Mouse (Mus musculus): ENCODE results near the gene Fam184b. TPM values are rescaled to one million over a fixed set of nuclear protein-coding genes. Genes with fewer than 3 reads are reported as not detected.

Fam184b gene
- polyA plus RNA-seq, 1 experiment from 2014 or later, result 0.44 TPM

DNA sequence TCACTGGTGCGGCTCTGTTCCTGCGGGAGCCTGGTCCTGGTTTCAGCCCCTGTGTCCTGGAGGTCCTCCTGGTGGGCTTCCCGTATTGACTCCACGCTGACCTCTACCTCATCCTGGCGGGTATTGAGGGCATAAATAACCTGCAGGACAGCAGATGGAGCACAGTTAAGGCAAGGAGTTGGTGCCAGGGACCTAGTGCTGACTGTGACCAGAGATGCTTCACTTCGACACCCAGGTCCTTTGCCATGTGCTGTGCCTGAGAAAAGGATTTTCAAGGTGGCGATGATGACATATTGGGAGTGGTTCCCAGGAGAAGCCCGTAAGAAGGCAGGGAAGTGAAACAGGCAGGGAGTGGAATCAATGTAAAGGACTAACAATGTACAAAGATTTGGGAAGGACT is 54.8 kb downstream of the Fam184b start:
- 91% methylated on average over 8 of the region's 8 CpGs for WGBS

GRCm38 (mm10) chr5:45580279-45580678 is 59.1 kb downstream of the Fam184b start:
- DNase-seq (ENCODE audit: low spot score), result no peak
- Histone ChIP-seq H3K36me3 (no peaks in the 10 kb centered on the region), H3K4me1 (replicated peaks) (no peaks in the 10 kb centered on the region), H3K4me3 (no peak overlapping the region), H3K27ac (no peak overlapping the region), H3K9me3 (no peaks in the 10 kb centered on the region), H3K27me3 (ENCODE audit: insufficient read depth, poor library complexity, severe bottlenecking) (no peaks in the 10 kb centered on the region)
- 85% methylated on average over 10 of the region's 10 CpGs for WGBS

More for the DNA sequence above, 54.8 kb downstream of the Fam184b start:
- H3K27ac ChIP-seq, result no peak overlapping the region
- H3K4me1 ChIP-seq (replicated peaks), result no peaks in the 10 kb centered on the region
- H3K27me3 ChIP-seq (ENCODE audit: insufficient read depth, poor library complexity, severe bottlenecking), result no peaks in the 10 kb centered on the region
- no peak for DNase-seq (ENCODE audit: low spot score)
- H3K9me3 ChIP-seq, result 0 out of 2 replicates have a peak, but pooled peaks cover 2% of the 10 kb centered on the region
- no peaks in the 10 kb centered on the region for H3K36me3 ChIP-seq
- H3K4me3 ChIP-seq, result no peak overlapping the region

DNA sequence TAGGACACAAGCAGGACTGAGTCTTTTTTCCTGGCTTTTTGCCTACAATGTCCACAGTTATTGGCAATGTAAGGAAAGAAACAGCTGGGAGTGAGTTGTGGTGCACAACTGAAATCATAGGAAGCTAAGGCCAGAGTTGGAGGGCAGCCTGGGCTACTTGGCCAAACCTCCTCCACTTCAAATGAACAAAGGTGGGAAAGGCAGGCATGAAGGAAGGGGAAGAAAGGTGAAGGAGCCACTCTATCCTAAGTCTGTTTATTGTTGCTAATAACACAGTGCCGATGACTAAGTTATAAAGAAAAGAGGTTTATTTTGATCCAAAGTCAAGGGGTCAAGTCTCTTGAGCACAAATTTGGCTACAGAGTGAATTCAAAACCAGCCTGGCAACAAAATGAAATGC is 62.0 kb downstream of the Fam184b start:
- no peak for DNase-seq (ENCODE audit: low spot score)
- H3K4me3 ChIP-seq, result no peak overlapping the region
- H3K4me1 ChIP-seq (replicated peaks), result peaks cover 6% of the 10 kb centered on the region
- H3K27me3 ChIP-seq (ENCODE audit: insufficient read depth, poor library complexity, severe bottlenecking), result no peaks in the 10 kb centered on the region
- no peaks in the 10 kb centered on the region for H3K9me3 ChIP-seq
- no peak overlapping the region for H3K27ac ChIP-seq
- WGBS, result 89% methylated on average over 1 of the region's 1 CpGs
- no peaks in the 10 kb centered on the region for H3K36me3 ChIP-seq

- Histone ChIP-seq H3K4me1 (replicated peaks) (peaks cover 6% of the 10 kb centered on the region), H3K36me3 (no peaks in the 10 kb centered on the region), H3K27ac (no peak overlapping the region), H3K9me3 (no peaks in the 10 kb centered on the region), H3K4me3 (no peak overlapping the region), H3K27me3 (ENCODE audit: insufficient read depth, poor library complexity, severe bottlenecking) (no peaks in the 10 kb centered on the region)
- DNase-seq (ENCODE audit: low spot score), result no peak
- WGBS, result 82% methylated on average over 3 of the region's 3 CpGs
These were observed 62.7 kb downstream of the Fam184b start for GRCm38 (mm10) chr5:45576716-45577115.

DNA sequence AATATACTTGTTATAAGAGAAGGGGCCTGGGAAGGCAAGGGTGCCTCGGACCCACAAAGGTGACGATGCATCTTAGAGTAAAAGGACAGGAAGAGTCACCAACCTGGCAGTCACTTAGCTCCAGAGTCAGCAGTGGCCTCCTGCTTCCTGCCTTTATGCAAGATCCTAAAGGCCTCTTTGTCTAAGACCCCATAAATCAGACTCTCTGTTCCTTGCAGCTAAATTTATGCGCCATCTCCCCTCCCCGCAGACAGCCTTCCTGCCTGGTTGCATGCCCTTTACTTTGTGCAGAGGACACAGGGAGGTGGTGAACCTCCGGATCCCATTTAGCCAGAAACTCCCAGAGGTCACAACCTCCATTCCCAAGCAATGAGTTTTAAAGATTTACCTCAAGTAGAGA is 66.6 kb downstream of the Fam184b start:
- Histone ChIP-seq H3K27me3 (ENCODE audit: insufficient read depth, poor library complexity, severe bottlenecking) (no peaks in the 10 kb centered on the region), H3K9me3 (no peaks in the 10 kb centered on the region), H3K27ac (no peak overlapping the region), H3K4me3 (no peak overlapping the region), H3K36me3 (no peaks in the 10 kb centered on the region), H3K4me1 (replicated peaks) (peaks cover 6% of the 10 kb centered on the region)
- WGBS, result 41% methylated on average over 5 of the region's 5 CpGs
- DNase-seq (ENCODE audit: low spot score), result no peak

DNA sequence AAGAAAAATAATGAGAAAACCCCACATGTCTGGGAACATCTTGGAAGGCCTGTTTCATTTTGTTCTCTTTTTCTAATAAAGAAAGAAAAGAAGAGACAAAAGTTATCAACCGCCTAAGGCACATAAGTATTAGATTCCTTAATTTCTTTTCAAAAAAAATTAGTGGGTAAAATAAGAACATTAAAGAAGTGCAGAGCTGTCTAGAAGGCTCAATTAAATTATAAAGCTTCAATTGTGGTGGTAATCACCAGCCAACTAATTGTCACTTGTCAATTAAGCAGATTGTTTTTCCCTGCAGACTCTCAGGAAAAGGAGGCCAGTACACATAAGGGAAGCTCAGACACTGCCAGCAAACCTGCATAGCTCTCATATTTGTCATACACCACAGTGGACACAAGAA is 73.6 kb downstream of the Fam184b start:
- 97% methylated on average over 1 of the region's 1 CpGs for WGBS
- Histone ChIP-seq H3K36me3 (no peaks in the 10 kb centered on the region), H3K27ac (no peak overlapping the region), H3K4me3 (no peak overlapping the region), H3K4me1 (replicated peaks) (no peaks in the 10 kb centered on the region), H3K9me3 (no peaks in the 10 kb centered on the region), H3K27me3 (ENCODE audit: insufficient read depth, poor library complexity, severe bottlenecking) (no peaks in the 10 kb centered on the region)
- DNase-seq (ENCODE audit: low spot score), result no peak

GRCm38 (mm10) chr5:45564054-45564453 is 75.4 kb downstream of the Fam184b start:
- Histone ChIP-seq H3K9me3 (no peaks in the 10 kb centered on the region), H3K27ac (no peak overlapping the region), H3K27me3 (ENCODE audit: insufficient read depth, poor library complexity, severe bottlenecking) (no peaks in the 10 kb centered on the region), H3K36me3 (no peaks in the 10 kb centered on the region), H3K4me3 (no peak overlapping the region), H3K4me1 (replicated peaks) (no peaks in the 10 kb centered on the region)
- 71% methylated on average over 6 of the region's 6 CpGs for WGBS
- no peak for DNase-seq (ENCODE audit: low spot score)

- Histone ChIP-seq H3K36me3 (no peaks in the 10 kb centered on the region), H3K27me3 (ENCODE audit: insufficient read depth, poor library complexity, severe bottlenecking) (no peaks in the 10 kb centered on the region), H3K4me3 (no peak overlapping the region), H3K4me1 (replicated peaks) (no peaks in the 10 kb centered on the region), H3K9me3 (no peaks in the 10 kb centered on the region), H3K27ac (no peak overlapping the region)
- DNase-seq (ENCODE audit: low spot score), result no peak
- WGBS, result 95% methylated on average over 1 of the region's 1 CpGs
These were observed 89.8 kb downstream of the Fam184b start for GRCm38 (mm10) chr5:45549586-45549985.

GRCm38 (mm10) chr5:45543374-45543773 is 96.0 kb downstream of the Fam184b start:
- DNase-seq (ENCODE audit: low spot score), result no peak
- WGBS, result 75% methylated on average over 5 of the region's 5 CpGs

GRCm38 (mm10) chr5:45539502-45539901 is 99.9 kb downstream of the Fam184b start:
- WGBS, result 59% methylated on average over 10 of the region's 10 CpGs
- Histone ChIP-seq H3K27ac (no peak overlapping the region), H3K4me1 (replicated peaks) (0 out of 2 replicates have a peak, but pooled peaks cover 1% of the 10 kb centered on the region), H3K36me3 (no peaks in the 10 kb centered on the region), H3K4me3 (no peak overlapping the region), H3K27me3 (ENCODE audit: insufficient read depth, poor library complexity, severe bottlenecking) (no peaks in the 10 kb centered on the region), H3K9me3 (no peaks in the 10 kb centered on the region)
- DNase-seq (ENCODE audit: low spot score), result no peak

More at GRCm38 (mm10) chr5:45543374-45543773, 96.0 kb downstream of the Fam184b start:
- no peaks in the 10 kb centered on the region for H3K4me1 ChIP-seq (replicated peaks)
- no peak overlapping the region for H3K4me3 ChIP-seq
- H3K36me3 ChIP-seq, result no peaks in the 10 kb centered on the region
- H3K27ac ChIP-seq, result no peak overlapping the region
- H3K9me3 ChIP-seq, result no peaks in the 10 kb centered on the region
- H3K27me3 ChIP-seq (ENCODE audit: insufficient read depth, poor library complexity, severe bottlenecking), result no peaks in the 10 kb centered on the region

DNA sequence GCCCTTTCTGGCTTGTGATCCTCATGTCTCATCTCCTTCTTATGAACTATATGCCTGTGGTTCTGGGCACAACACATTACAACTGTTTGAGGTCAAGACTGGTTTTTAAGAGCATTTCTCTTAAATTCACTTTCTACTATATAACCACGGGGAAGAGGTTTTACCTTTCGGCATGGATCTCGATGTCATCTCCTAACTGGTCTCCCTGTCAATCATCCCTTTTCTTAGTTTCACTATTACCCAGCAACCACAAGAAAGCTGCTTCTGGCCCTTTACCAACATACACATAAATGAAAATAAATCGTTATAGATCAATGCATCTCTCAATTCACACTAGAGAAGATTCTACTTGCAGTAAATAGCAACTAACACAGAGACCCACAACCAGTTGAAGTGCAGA is 104.2 kb downstream of the Fam184b start:
- no peak overlapping the region for H3K27ac ChIP-seq
- H3K36me3 ChIP-seq, result peaks cover 15% of the 10 kb centered on the region
- 74% methylated on average over 4 of the region's 4 CpGs for WGBS
- H3K4me1 ChIP-seq (replicated peaks), result peaks cover 7% of the 10 kb centered on the region; the same call in 1 of the 2 replicates
- no peak for DNase-seq (ENCODE audit: low spot score)
- H3K27me3 ChIP-seq (ENCODE audit: insufficient read depth, poor library complexity, severe bottlenecking), result no peaks in the 10 kb centered on the region
- H3K9me3 ChIP-seq, result no peaks in the 10 kb centered on the region
- H3K4me3 ChIP-seq, result no peak overlapping the region

DNA sequence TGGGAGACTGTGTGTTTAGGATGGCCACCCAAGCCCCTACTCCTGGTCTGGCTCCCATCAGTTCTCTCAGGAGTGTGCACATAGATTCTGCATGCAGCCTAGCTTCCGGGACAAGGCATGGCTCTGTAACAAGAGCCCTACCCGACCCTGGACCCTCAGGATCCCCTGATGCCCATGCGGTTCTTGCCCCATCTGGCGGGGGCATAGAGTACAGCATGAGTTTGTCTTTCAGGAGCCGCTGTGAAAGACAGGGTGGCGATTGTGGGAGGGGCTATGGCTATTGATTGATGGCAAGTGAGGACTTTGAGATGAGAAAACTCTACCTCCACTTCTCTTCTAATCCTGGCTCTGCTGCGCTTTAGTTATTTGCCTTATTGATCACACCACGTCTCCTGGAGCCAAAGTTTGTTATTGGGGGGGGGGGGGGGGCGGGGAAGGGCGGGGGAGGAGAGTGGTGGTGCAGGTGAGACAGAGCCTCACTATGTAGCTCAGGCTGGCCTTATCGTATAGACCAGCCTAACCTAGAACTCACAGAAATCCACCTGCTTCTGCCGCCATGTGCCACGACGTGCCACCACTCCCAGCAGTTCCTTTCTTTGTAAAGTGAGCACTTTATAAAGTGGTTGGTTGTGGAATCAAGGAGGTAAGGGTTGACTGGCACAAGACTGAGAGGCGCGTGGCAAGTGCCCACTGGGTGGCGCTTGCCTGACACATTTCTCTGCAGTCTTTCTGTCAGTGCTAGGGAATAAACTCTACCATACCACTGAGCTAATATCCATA is 104.9 kb downstream of the Fam184b start:
- Histone ChIP-seq H3K36me3 (peaks cover 21% of the 10 kb centered on the region), H3K4me1 (replicated peaks) (peaks cover 7% of the 10 kb centered on the region; the same call in 1 of the 2 replicates), H3K9me3 (no peaks in the 10 kb centered on the region), H3K27ac (no peak overlapping the region), H3K27me3 (ENCODE audit: insufficient read depth, poor library complexity, severe bottlenecking) (no peaks in the 10 kb centered on the region), H3K4me3 (no peak overlapping the region)
- DNase-seq (ENCODE audit: low spot score), result peak; percentile 80
- WGBS, result 6% methylated on average over 17 of the region's 17 CpGs

GRCm38 (mm10) chr5:45529696-45530095 is 109.7 kb downstream of the Fam184b start:
- Histone ChIP-seq H3K4me3 (no peak overlapping the region), H3K4me1 (replicated peaks) (peaks cover 7% of the 10 kb centered on the region; the same call in 1 of the 2 replicates), H3K9me3 (no peaks in the 10 kb centered on the region), H3K27ac (no peak overlapping the region), H3K36me3 (peaks cover 69% of the 10 kb centered on the region), H3K27me3 (ENCODE audit: insufficient read depth, poor library complexity, severe bottlenecking) (no peaks in the 10 kb centered on the region)
- no peak for DNase-seq (ENCODE audit: low spot score)
- 94% methylated on average over 3 of the region's 3 CpGs for WGBS
